ENCODE assay signal across 8 mouse cellular contexts in the genomic region with DNA sequence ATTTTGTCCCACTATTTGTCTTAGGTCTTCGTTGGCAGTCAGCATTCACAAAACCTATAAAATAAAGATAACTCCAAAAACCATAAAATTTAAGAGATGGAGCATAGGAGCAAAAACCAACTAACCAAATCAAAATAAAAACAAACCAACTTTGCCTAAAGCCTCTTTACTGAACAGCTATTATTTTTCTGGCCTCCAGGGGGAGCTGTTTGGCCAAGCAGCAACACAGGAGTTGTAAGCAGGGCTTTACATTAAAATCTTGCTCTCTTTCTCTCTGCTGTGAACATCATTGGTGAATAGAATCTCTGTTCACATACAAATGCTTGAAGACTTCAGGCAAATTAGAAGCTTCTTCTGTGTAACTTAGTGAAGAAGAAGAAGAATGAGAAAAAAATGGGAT. TPM values are rescaled to one million over a fixed set of nuclear protein-coding genes. Genes with fewer than 3 reads are reported as not detected.
DNase-seq lines count a peak whose midpoint lies in the region; ATAC-seq and TF ChIP-seq lines count a peak whose summit lies in the region.

No protein-coding gene starts in this region.

- no peak for ATAC-seq in forebrain, embryonic 14.5 days
- no peak for ATAC-seq in forebrain, embryonic 11.5 days (replicated peaks; ENCODE audit: low FRiP score)
- ATAC-seq in liver, embryonic 11.5 days (replicated peaks; ENCODE audit: low FRiP score): no peak
- ATAC-seq in Patski: no peak
- ATAC-seq in forebrain, embryonic 15.5 days (replicated peaks): no peak

- peak; percentile 58 for DNase-seq in forebrain, embryonic 14.5 days (ENCODE audit: low spot score)
- DNase-seq in forebrain, embryonic 11.5 days (ENCODE audit: low spot score): no peak
- DNase-seq in liver: peak; percentile 29
- DNase-seq in liver, embryonic 11.5 days (ENCODE audit: low spot score): no peak
- no peak for DNase-seq in Patski (ENCODE audit: low read depth, low spot score)
- peak; percentile 22 for DNase-seq in embryo, embryonic 9.5 days (ENCODE audit: extremely low spot score)
- peak; percentile 23 for DNase-seq in lung, postnatal 25 days (ENCODE audit: low spot score)

- no peak overlapping the region for H3K27ac ChIP-seq in forebrain, embryonic 14.5 days (ENCODE audit: low read depth, low read length)
- no peak overlapping the region for H3K27ac ChIP-seq in forebrain, embryonic 11.5 days (ENCODE audit: low read depth, low read length)
- no peak overlapping the region for H3K27ac ChIP-seq in liver, embryonic 11.5 days (ENCODE audit: low read depth, low read length)
- H3K27ac ChIP-seq in forebrain, embryonic 15.5 days (replicated peaks): no peak overlapping the region

- 17% methylated on average over 1 of the region's 1 CpGs for WGBS in forebrain, embryonic 14.5 days
- 10% methylated on average over 1 of the region's 1 CpGs for WGBS in forebrain, embryonic 11.5 days
- WGBS in liver, embryonic 11.5 days: 3% methylated on average over 1 of the region's 1 CpGs
- 0% methylated on average over 1 of the region's 1 CpGs for WGBS in forebrain, embryonic 15.5 days

- TF ChIP-seq CTCF in Patski (IDR thresholded peaks at IDR 0.05): peak; percentile 85

- POLR2A ChIA-PET in Patski (lab: Charles Lee): no interaction called here

- H3K27me3 ChIP-seq in forebrain, embryonic 14.5 days (replicated peaks; ENCODE audit: control insufficient read depth, insufficient read depth, low read length): no peaks in the 10 kb centered on the region
- H3K27me3 ChIP-seq in forebrain, embryonic 11.5 days (ENCODE audit: control insufficient read depth, insufficient read depth, low read length): no peaks in the 10 kb centered on the region
- H3K27me3 ChIP-seq in liver, embryonic 11.5 days (replicated peaks; ENCODE audit: control insufficient read depth, insufficient read depth, low read length): no peaks in the 10 kb centered on the region
- no peaks in the 10 kb centered on the region for H3K27me3 ChIP-seq in Patski
- no peaks in the 10 kb centered on the region for H3K27me3 ChIP-seq in forebrain, embryonic 15.5 days

- no peaks in the 10 kb centered on the region for H3K4me1 ChIP-seq in forebrain, embryonic 14.5 days (ENCODE audit: control insufficient read depth, insufficient read depth, low read length)
- no peaks in the 10 kb centered on the region; the same call in 1 of the 2 replicates for H3K4me1 ChIP-seq in forebrain, embryonic 11.5 days (replicated peaks; ENCODE audit: control insufficient read depth, insufficient read depth, low read length)
- no peaks in the 10 kb centered on the region; the same call in 1 of the 2 replicates for H3K4me1 ChIP-seq in liver, embryonic 11.5 days (replicated peaks; ENCODE audit: control insufficient read depth, insufficient read depth, low read length)
- peaks cover 5% of the 10 kb centered on the region; the same call in 1 of the 2 replicates for H3K4me1 ChIP-seq in forebrain, embryonic 15.5 days

- no peaks in the 10 kb centered on the region for H3K9me3 ChIP-seq in forebrain, embryonic 14.5 days (replicated peaks; ENCODE audit: control insufficient read depth, low read length)
- no peaks in the 10 kb centered on the region for H3K9me3 ChIP-seq in forebrain, embryonic 11.5 days (ENCODE audit: control insufficient read depth, low read length)
- H3K9me3 ChIP-seq in liver, embryonic 11.5 days (ENCODE audit: control insufficient read depth, low read length): no peaks in the 10 kb centered on the region
- no peaks in the 10 kb centered on the region for H3K9me3 ChIP-seq in forebrain, embryonic 15.5 days

- H3K4me3 ChIP-seq in forebrain, embryonic 14.5 days (ENCODE audit: low read depth, low read length): no peak overlapping the region
- H3K4me3 ChIP-seq in forebrain, embryonic 11.5 days (ENCODE audit: low read depth, low read length): no peak overlapping the region
- no peak overlapping the region for H3K4me3 ChIP-seq in liver, embryonic 11.5 days (ENCODE audit: low read depth, low read length)
- H3K4me3 ChIP-seq in forebrain, embryonic 15.5 days: no peak overlapping the region

- no peak overlapping the region for H3K4me2 ChIP-seq in forebrain, embryonic 14.5 days (ENCODE audit: low read length)
- H3K4me2 ChIP-seq in forebrain, embryonic 11.5 days (ENCODE audit: low read depth, low read length, severe bottlenecking): no peak overlapping the region
- H3K4me2 ChIP-seq in liver, embryonic 11.5 days: no peak overlapping the region
- H3K4me2 ChIP-seq in forebrain, embryonic 15.5 days (replicated peaks): no peak overlapping the region

- H3K36me3 ChIP-seq in forebrain, embryonic 14.5 days (ENCODE audit: control insufficient read depth, insufficient read depth, low read length): no peaks in the 10 kb centered on the region
- no peaks in the 10 kb centered on the region for H3K36me3 ChIP-seq in forebrain, embryonic 11.5 days (ENCODE audit: control insufficient read depth, insufficient read depth, low read length)
- H3K36me3 ChIP-seq in liver, embryonic 11.5 days (ENCODE audit: control insufficient read depth, insufficient read depth, low read length): no peaks in the 10 kb centered on the region
- H3K36me3 ChIP-seq in forebrain, embryonic 15.5 days: no peaks in the 10 kb centered on the region

- H3K9ac ChIP-seq in forebrain, embryonic 14.5 days (ENCODE audit: low read length): no peak overlapping the region
- no peak overlapping the region for H3K9ac ChIP-seq in forebrain, embryonic 11.5 days (ENCODE audit: low read length)
- H3K9ac ChIP-seq in liver, embryonic 11.5 days (ENCODE audit: low read depth, low read length): no peak overlapping the region
- H3K9ac ChIP-seq in forebrain, embryonic 15.5 days (replicated peaks): no peak overlapping the region

- in situ Hi-C loops in Patski (cut with MboI; ENCODE audit: low pct_unique_long_range_greater_than_20kb): no loop called here

- CTCF ChIA-PET in Patski (lab: Charles Lee): interaction anchor here (0.5 to 3.6 kb wide), 19 partner anchors 9 to 684 kb away, joined by 3 to 12 read pairs (median 4); no protein-coding TSS in a partner anchor

RNA-seq across cellular contexts. Expression of a gene that starts 5.1 kb away (rescaled TPM):
- polyA plus RNA-seq in forebrain, embryonic 14.5 days (2014; fragmentation: Nextera tagmentation; extraction: Ambion mirVana): 35.7 and 41.0 TPM in 2 replicates
- 52.5 and 53.7 TPM in 2 replicates for polyA plus RNA-seq in forebrain, embryonic 11.5 days (2014; fragmentation: Nextera tagmentation; extraction: Ambion mirVana)
- 70.5 and 71.3 TPM in 2 replicates for polyA plus RNA-seq in liver, embryonic 11.5 days (2014; fragmentation: Nextera tagmentation; extraction: Ambion mirVana)
- polyA plus RNA-seq in Patski (2021): 13.8 TPM
- polyA plus RNA-seq in forebrain, embryonic 15.5 days (2015; fragmentation: Nextera tagmentation; extraction: Ambion mirVana): 41.8 and 42.6 TPM in 2 replicates

Comparison
In these comparisons a context has a peak if more than half of its experiments do, and no peak if none do; other contexts are left out.
1. DNase-seq: peak in forebrain, embryonic 14.5 days (single experiment), liver (single experiment), embryo, embryonic 9.5 days (single experiment) and lung, postnatal 25 days (single experiment); none in forebrain, embryonic 11.5 days (single experiment), liver, embryonic 11.5 days (single experiment) and Patski (single experiment).